Mouse (Mus musculus): Measurements from ENCODE around the gene Camk2b.
"Not testable (repeated sequence)": the region's sequence is repeated elsewhere in the genome, so short reads cannot be mapped to it uniquely, and the experiment has no call there.

Gene Camk2b

GRCm38 (mm10) chr11:6066176-6066575 is at the start of gene Camk2b:
Gene Camk2b, minus strand, starts transcription at chr11:6066362.
- DNase-seq (ENCODE audit: low spot score in 2 of 2) = no peak

- no peak for DNase-seq (ENCODE audit: low spot score in 2 of 2)
Measured at GRCm38 (mm10) chr11:6111734-6112484, 45.7 kb upstream of the Camk2b start.

- no peak for DNase-seq (ENCODE audit: low spot score in 2 of 2)
Measured at GRCm38 (mm10) chr11:6109990-6110389, 43.8 kb upstream of the Camk2b start.

- no peak for DNase-seq (ENCODE audit: low spot score in 2 of 2)
Measured at GRCm38 (mm10) chr11:6108296-6108695, 42.1 kb upstream of the Camk2b start.

- DNase-seq (ENCODE audit: low spot score in 2 of 2) = no peak
Measured at GRCm38 (mm10) chr11:6107722-6108121, 41.6 kb upstream of the Camk2b start.

- DNase-seq (ENCODE audit: low spot score in 2 of 2) = no peak
Measured at GRCm38 (mm10) chr11:6104734-6105133, 38.6 kb upstream of the Camk2b start.

GRCm38 (mm10) chr11:6096637-6097036 is 30.5 kb upstream of the Camk2b start:
- not testable (repeated sequence) for DNase-seq (ENCODE audit: low spot score in 2 of 2)

- no peak for DNase-seq (ENCODE audit: low spot score in 2 of 2)
Measured at GRCm38 (mm10) chr11:6086991-6087390, 20.8 kb upstream of the Camk2b start.

GRCm38 (mm10) chr11:6078737-6079136 is 12.6 kb upstream of the Camk2b start:
- no peak for DNase-seq (ENCODE audit: low spot score in 2 of 2)

- DNase-seq (ENCODE audit: low spot score in 2 of 2) = no peak
Measured at GRCm38 (mm10) chr11:6075618-6076066, 9.5 kb upstream of the Camk2b start.

- no peak for DNase-seq (ENCODE audit: low spot score in 2 of 2)
Measured at GRCm38 (mm10) chr11:6068181-6068957, 2.2 kb upstream of the Camk2b start.

- no peak for DNase-seq (ENCODE audit: low spot score in 2 of 2)
Measured at GRCm38 (mm10) chr11:6067160-6067559, 998 bp upstream of the Camk2b start.

- no peak for DNase-seq (ENCODE audit: low spot score in 2 of 2)
Measured at GRCm38 (mm10) chr11:6065551-6066121, 526 bp downstream of the Camk2b start.

- DNase-seq (ENCODE audit: low spot score in 2 of 2) = no peak
Measured at GRCm38 (mm10) chr11:6065046-6065521, 1.1 kb downstream of the Camk2b start.

- DNase-seq (ENCODE audit: low spot score in 2 of 2) = no peak
Measured at GRCm38 (mm10) chr11:6064215-6065045, 1.7 kb downstream of the Camk2b start.

GRCm38 (mm10) chr11:6063501-6064214 is 2.5 kb downstream of the Camk2b start:
- no peak for DNase-seq (ENCODE audit: low spot score in 2 of 2)

GRCm38 (mm10) chr11:6063065-6063464 is 3.1 kb downstream of the Camk2b start:
- no peak for DNase-seq (ENCODE audit: low spot score in 2 of 2)

- DNase-seq (ENCODE audit: low spot score in 2 of 2) = no peak
Measured at GRCm38 (mm10) chr11:6062329-6062728, 3.8 kb downstream of the Camk2b start.

GRCm38 (mm10) chr11:6061891-6062290 is 4.3 kb downstream of the Camk2b start:
- no peak for DNase-seq (ENCODE audit: low spot score in 2 of 2)

GRCm38 (mm10) chr11:6059162-6059561 is 7.0 kb downstream of the Camk2b start:
- no peak for DNase-seq (ENCODE audit: low spot score in 2 of 2)

- DNase-seq (ENCODE audit: low spot score in 2 of 2) = no peak
Measured at GRCm38 (mm10) chr11:6053386-6053785, 12.8 kb downstream of the Camk2b start.

Data from urinary bladder, postnatal 4 days (tissue).